Mouse (Mus musculus) ovary, adult 2 months (tissue): ENCODE measurements around the gene A630095E13Rik. TPM values are rescaled to one million over a fixed set of nuclear protein-coding genes. Genes with fewer than 3 reads are reported as not detected.

Experiments used
- polyA plus RNA-seq: library from polyadenylated mRNA; depleted of rRNA; stranded (reverse); fragments of >200 nt; gene quantifications from 2 replicates; pipeline ENCODE4 v1.2.3, GENCODE M21; 2012; rRNA removed

The A630095E13Rik gene
- polyA plus RNA-seq = 0.31 TPM in 1 of 2 replicates, not detected in the other

DNA sequence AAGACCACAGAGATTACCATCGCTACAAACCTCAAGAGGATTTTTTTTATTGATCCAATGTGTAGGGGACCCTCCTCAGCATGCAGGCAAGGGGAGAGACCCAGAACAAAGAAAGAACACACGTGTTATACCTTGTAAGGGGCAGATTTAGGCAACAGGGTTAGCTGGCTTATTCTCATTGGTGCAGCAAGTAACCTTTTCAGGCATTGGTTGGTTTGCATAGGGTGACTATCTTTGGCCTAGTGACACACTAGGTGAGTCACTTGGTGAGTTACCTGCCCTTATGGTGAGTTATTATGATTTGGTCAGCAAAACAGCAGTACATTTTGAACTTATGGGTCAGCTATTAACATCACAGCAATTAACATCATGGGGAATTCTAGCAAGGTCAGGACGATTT lies at the start of gene A630095E13Rik:
Gene A630095E13Rik, minus strand, starts transcription at position 101 of the 400 bp plus-strand sequence.

DNA sequence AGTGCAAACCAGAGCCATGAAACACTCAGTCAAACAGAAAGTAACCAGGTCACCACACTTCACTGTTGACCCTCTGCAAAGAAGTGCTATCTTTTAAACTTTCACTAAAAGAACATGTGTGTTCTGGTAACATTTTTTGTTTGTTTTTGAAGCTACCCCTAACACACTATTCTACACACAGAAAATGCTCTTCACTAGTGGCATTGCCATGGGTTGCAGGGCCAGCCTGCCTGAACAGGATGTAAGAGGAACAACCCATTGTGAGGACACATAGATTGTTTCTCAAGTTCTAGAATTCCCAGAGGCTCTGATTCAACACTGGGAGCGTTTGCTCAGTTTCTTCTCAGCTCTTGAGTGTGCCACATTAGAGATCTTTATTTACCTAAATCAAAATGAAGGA lies 49.7 kb upstream of the A630095E13Rik start, which contains the start of gene Acrv1:
Gene Acrv1, plus strand, starts transcription at position 301 of the 400 bp plus-strand sequence.

Other genes with a start within 250 kb of the A630095E13Rik start
- not detected in 2 replicates for gene Gm7257, start 211.5 kb downstream of the A630095E13Rik start, polyA plus RNA-seq
- not detected in 2 replicates for gene Gm9513, start 167.7 kb downstream of the A630095E13Rik start, polyA plus RNA-seq
- gene Gm5615, start 101.4 kb downstream of the A630095E13Rik start, polyA plus RNA-seq = not detected in 2 replicates
- gene Gm17689, start 60.7 kb downstream of the A630095E13Rik start, polyA plus RNA-seq = not detected in 2 replicates
- not detected in 2 replicates for gene Acrv1, start 49.8 kb upstream of the A630095E13Rik start, polyA plus RNA-seq
- gene Chek1, start 83.7 kb upstream of the A630095E13Rik start, polyA plus RNA-seq = 0.78 and 0.79 TPM in 2 replicates
- 223 and 235 TPM in 2 replicates for gene Stt3a, start 124.3 kb upstream of the A630095E13Rik start, polyA plus RNA-seq
- gene Ei24, start 154.0 kb upstream of the A630095E13Rik start, polyA plus RNA-seq = 57.1 and 84.2 TPM in 2 replicates
- 3.2 TPM in 2 replicates for gene Fez1, start 178.5 kb upstream of the A630095E13Rik start, polyA plus RNA-seq